Mouse (Mus musculus) kidney, postnatal 0 days (tissue): Measurements from ENCODE around the gene Gm20671. TPM values are rescaled to one million over a fixed set of nuclear protein-coding genes. Genes with fewer than 3 reads are reported as not detected.
A peak's percentile ranks its signal among the peaks of the same experiment; 100 is the strongest.

ENCODE experiments used
- ATAC-seq: fragments of 200-750 bp; cut with Nextera tagmentation; replicated peaks from 2 replicates; pipeline ENCODE4 v1.8.0; 2017; ENCODE audit warnings: low read depth, moderate number of reproducible peaks, moderate TSS enrichment, moderate library complexity; ENCODE audit not compliant: low FRiP score
- DNase-seq: peaks from one replicate; pipeline ENCODE4 v3.0.0-alpha.2; 2016; ENCODE audit warnings: low spot score
- H3K27ac ChIP-seq: fragments of 300-500 bp; sonication (generic); 2 replicates; pipeline ENCODE4 v1.5.1; 2014; ENCODE audit warnings: mild to moderate bottlenecking
- H3K27me3 ChIP-seq: fragments of 300-500 bp; sonication (generic); 2 replicates; pipeline ENCODE4 v1.6.1; 2014; ENCODE audit warnings: low read length, mixed read lengths; ENCODE audit not compliant: insufficient read depth
- H3K36me3 ChIP-seq: fragments of 300-500 bp; sonication (generic); 2 replicates; pipeline ENCODE4 v1.6.1; 2014; ENCODE audit warnings: low read length, mixed read lengths; ENCODE audit not compliant: insufficient read depth
- H3K4me1 ChIP-seq: fragments of 300-500 bp; sonication (generic); replicated peaks from 2 replicates; pipeline ENCODE4 v1.6.1; 2014; ENCODE audit warnings: antibody characterized with exemption, low read length, mixed read lengths; ENCODE audit not compliant: insufficient read depth
- H3K4me2 ChIP-seq: fragments of 300-500 bp; sonication (generic); 2 replicates; pipeline ENCODE4 v1.6.1; 2014; ENCODE audit warnings: mild to moderate bottlenecking, low read length, moderate library complexity, mixed read lengths
- H3K4me3 ChIP-seq: fragments of 300-500 bp; sonication (generic); replicated peaks from 2 replicates; pipeline ENCODE4 v1.5.1; 2014; ENCODE audit warnings: low read depth, low read length
- H3K9ac ChIP-seq: fragments of 300-500 bp; sonication (generic); 2 replicates; pipeline ENCODE4 v1.6.1; 2014; ENCODE audit warnings: low read depth, low read length
- H3K9me3 ChIP-seq: fragments of 300-500 bp; sonication (generic); replicated peaks from 2 replicates; pipeline ENCODE4 v1.6.1; 2016; ENCODE audit warnings: low read length, inconsistent platforms, mixed read lengths
- CTCF ChIP-seq: IDR thresholded peaks from 2 replicates; pipeline ENCODE4 v1.5.1; 2016; ENCODE audit warnings: antibody characterized with exemption, low read depth, mild to moderate bottlenecking, moderate library complexity
- WGBS: fragments of 180-500 bp; shearing (Covaris S2); extraction: QIAGEN DNeasy Blood & Tissue Kit; methylation state at CpG from one replicate; pipeline ENCODE4 v1.1.7; 2014; 5-methylcytosine and 5-hydroxymethylcytosine counted together
- polyA plus RNA-seq: library from polyadenylated mRNA; unstranded; fragments of >200 nt; fragmentation: Nextera tagmentation; extraction: Ambion mirVana; gene quantifications from 2 replicates; pipeline ENCODE4 v1.2.1, GENCODE M21; 2015

The Gm20671 gene
- polyA plus RNA-seq, 1 experiment from 2014 or later, result not detected

DNA sequence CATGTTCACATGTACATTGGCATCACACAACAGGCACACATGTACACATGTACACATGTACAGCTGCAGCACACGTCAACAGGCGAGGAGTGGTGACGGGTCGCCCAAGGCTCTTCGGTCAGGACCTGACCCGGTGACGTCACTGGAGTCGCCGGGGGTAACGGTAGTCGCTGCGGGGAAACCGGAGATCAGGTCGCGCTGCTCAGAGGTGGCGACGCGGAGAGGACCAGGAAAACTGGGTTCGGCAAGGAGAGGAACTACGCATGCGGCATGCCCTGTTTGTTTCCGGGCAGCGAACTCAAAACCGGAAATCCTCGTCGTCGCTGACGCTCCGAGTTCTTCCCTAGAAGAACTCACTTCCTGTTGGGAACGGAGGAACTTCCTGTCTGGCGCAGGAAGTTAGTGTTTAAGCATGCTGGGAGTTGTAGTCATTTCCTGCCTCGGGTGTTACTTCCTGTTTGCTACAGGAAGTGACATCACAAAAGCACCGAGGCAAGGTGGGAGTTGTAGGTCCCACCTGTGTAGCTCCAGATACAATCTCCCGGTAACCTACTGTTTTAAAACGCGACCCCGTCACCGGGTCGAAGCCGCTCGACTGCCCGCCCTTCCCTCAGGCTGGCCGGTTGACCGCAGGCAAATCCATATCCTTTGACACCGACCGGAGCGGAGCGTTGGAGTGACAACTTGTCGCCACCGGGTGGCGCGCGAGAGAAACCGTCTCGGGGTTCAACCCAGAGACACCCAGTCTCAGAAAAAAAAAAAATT, 113.0 kb downstream of the Gm20671 start:
- WGBS, result under 1% methylated on average over 55 of the region's 55 CpGs
- Histone ChIP-seq H3K4me3 (peak overlapping the region; percentile 56), H3K4me1 (no peaks in the 10 kb centered on the region), H3K27ac (peak overlapping the region; percentile 92), H3K9ac (peak overlapping the region; percentile 69), H3K9me3 (no peaks in the 10 kb centered on the region), H3K27me3 (no peaks in the 10 kb centered on the region), H3K4me2 (peak overlapping the region; percentile 67), H3K36me3 (no peaks in the 10 kb centered on the region)
- DNase-seq (peak; percentile 100), ATAC-seq (peak; percentile 97)
- TF ChIP-seq CTCF, result peak; percentile 77

DNA sequence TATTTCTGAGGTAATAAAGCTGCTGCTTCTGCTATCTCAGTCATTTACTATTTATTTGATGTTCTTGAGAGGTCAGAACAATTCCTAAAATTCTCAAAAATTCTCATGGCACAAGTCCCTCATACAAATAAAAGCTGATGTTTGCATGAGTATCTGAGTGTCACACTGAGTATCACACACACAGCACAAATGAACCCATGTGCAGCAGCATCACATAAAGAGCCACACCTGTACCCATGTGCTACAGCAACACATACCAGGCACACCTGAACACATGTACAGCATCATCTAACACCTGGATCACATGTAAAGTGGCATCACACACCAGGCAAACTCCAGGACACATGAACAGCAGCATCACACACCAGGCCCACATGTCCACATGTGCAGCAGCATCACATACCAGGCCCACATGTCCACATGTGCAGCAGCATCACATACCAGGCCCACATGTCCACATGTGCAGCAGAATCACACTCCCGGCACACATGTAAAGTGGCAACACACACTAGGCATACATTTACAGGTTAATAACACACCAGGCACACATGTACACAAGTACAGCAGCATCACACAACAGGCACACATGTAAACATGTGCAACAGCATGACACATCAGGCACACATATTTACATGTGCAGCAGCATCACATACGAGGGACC, 113.7 kb downstream of the Gm20671 start:
- H3K9ac ChIP-seq, result peak overlapping the region; percentile 69
- H3K36me3 ChIP-seq, result no peaks in the 10 kb centered on the region
- no peak for TF ChIP-seq CTCF
- H3K4me1 ChIP-seq, result no peaks in the 10 kb centered on the region
- H3K27ac ChIP-seq, result peak overlapping the region; percentile 92
- H3K27me3 ChIP-seq, result no peaks in the 10 kb centered on the region
- peak; percentile 19 for DNase-seq
- peak overlapping the region; percentile 67 for H3K4me2 ChIP-seq
- peak overlapping the region; percentile 56 for H3K4me3 ChIP-seq
- peak; percentile 29 for ATAC-seq
- 13% methylated on average over 2 of the region's 2 CpGs for WGBS
- H3K9me3 ChIP-seq, result no peaks in the 10 kb centered on the region

DNA sequence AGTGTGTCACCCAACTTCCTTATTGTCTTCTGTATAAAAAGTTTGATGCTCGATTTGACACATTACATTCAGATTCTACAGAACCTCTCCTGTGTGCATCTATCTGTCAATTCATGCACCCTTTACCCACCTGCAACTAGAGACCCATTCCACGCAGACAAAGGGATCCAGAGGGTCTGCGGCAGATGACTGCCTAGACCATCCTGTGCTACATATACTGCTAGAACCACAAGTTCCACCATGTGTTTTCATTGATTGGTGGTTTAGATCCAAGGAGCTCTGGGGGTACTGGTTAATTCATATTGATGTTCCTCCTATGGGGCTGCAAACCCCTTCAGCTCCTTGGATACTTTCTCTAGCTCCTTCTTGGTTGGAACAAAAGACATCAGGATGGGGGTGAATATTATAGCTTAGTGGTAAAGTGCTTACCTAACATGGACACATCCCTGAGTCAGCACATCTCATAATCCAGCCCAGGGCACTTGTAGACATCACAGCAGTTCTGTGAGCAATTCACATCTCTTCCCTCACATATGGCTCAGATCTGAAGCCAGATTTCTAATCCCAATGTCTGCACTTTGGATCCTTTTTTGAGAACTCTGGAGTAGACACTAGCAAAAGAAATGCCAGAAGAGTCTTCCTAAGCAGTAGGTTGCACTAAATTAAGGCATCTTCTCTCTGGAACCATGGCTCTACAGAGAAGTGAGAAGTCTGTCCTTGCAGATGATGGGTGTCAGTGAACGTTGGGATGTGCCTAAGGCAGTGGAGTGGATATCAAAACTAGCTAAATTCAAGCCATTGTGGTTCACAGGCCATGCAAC, 114.5 kb downstream of the Gm20671 start:
- no peak overlapping the region for H3K4me3 ChIP-seq
- ATAC-seq (no peak), DNase-seq (no peak)
- H3K9me3 ChIP-seq, result no peaks in the 10 kb centered on the region
- 0 out of 2 replicates have a peak overlapping the region, but pooled peaks have one; percentile 92 for H3K27ac ChIP-seq
- no peak for TF ChIP-seq CTCF
- WGBS, result 66% methylated on average over 4 of the region's 4 CpGs
- H3K27me3 ChIP-seq, result no peaks in the 10 kb centered on the region
- H3K4me2 ChIP-seq, result peak overlapping the region; percentile 67; the same call in 1 of the 2 replicates
- H3K9ac ChIP-seq, result no peak overlapping the region
- no peaks in the 10 kb centered on the region for H3K36me3 ChIP-seq
- H3K4me1 ChIP-seq, result no peaks in the 10 kb centered on the region

DNA sequence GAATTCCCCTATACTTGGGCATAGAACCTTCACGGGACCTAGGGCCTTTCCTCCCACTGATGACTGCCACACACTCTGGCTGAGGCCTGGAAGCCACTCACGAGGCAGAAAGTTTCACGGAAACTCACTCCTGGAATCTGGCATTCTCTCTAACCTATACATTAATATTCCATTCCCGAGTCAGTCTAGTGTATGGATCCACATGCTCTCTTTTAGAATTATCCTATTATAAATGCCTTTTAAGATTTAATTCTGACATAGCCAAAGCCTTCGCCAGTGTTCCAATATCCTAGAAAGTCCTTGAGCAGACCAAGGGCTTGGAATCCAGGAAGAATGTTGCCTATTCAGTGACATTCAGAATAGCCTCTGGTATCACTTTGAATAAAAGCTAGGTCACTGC, 115.4 kb downstream of the Gm20671 start:
- Histone ChIP-seq H3K4me1 (no peaks in the 10 kb centered on the region), H3K4me3 (no peak overlapping the region), H3K9me3 (no peaks in the 10 kb centered on the region), H3K36me3 (no peaks in the 10 kb centered on the region), H3K9ac (no peak overlapping the region), H3K27me3 (no peaks in the 10 kb centered on the region), H3K27ac (no peak overlapping the region), H3K4me2 (no peak overlapping the region)
- no peak for ATAC-seq
- DNase-seq, result no peak
- no peak for TF ChIP-seq CTCF
- WGBS, result 71% methylated on average over 5 of the region's 5 CpGs

DNA sequence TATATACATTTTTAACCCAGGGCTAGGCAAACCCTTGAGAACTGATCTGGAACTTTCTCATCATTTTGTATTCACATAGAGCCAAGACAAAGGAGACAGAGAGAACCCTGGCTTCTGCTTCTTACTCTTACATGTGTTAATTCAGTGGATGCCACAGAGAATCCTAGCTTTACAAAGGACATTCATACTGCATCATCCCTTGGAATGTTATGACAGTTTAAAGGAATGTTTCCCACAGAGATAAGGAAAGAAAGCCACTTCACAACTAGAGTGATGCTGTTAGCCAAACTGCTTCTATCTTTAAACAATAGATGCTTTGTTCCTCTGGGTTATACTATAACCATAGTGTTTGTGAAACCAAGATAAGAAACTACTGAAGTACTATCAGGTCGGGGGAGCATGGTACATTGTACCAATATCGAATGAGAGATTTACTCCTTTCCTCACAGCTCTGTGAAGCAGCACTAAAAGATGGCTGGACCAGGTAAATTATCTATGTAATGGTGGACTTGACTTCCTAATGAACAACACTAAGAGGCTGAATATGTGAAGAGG, 120.6 kb downstream of the Gm20671 start:
- H3K27me3 ChIP-seq, result no peaks in the 10 kb centered on the region
- no peak overlapping the region for H3K4me3 ChIP-seq
- no peak overlapping the region for H3K4me2 ChIP-seq
- TF ChIP-seq CTCF, result no peak
- no peak overlapping the region for H3K9ac ChIP-seq
- H3K36me3 ChIP-seq, result no peaks in the 10 kb centered on the region
- ATAC-seq (no peak), DNase-seq (no peak)
- no peaks in the 10 kb centered on the region for H3K9me3 ChIP-seq
- H3K4me1 ChIP-seq, result no peaks in the 10 kb centered on the region
- H3K27ac ChIP-seq, result no peak overlapping the region
- WGBS, result 78% methylated on average over 2 of the region's 2 CpGs
